ENCODE assay signal across 31 mouse cellular contexts in genomic region chr11:14016637-14017036, GRCm38 (mm10).
"Had no signal": no experiment of that assay in that cellular context is flagged by ENCODE, and none has a peak within 500 bp of the region (broad histone marks: within the 10 kb centered on the region; RNA-seq: fewer than 3 reads in every experiment).

No protein-coding gene starts in this region.

- H3K4me2 ChIP-seq: limb, embryonic 12.5 days; limb, embryonic 13.5 days; limb, embryonic 15.5 days; liver, embryonic 11.5 days; liver, embryonic 12.5 days; liver, embryonic 13.5 days; liver, embryonic 15.5 days; lung, embryonic 14.5 days; lung, embryonic 15.5 days; midbrain, embryonic 11.5 days; midbrain, embryonic 12.5 days; midbrain, embryonic 13.5 days; midbrain, embryonic 15.5 days had no signal

- H3K27me3 ChIP-seq: limb, embryonic 12.5 days; limb, embryonic 13.5 days; limb, embryonic 15.5 days; liver, embryonic 12.5 days; liver, embryonic 13.5 days; liver, embryonic 15.5 days; lung, embryonic 15.5 days; megakaryocyte, embryonic 14.5 days; midbrain, embryonic 12.5 days; midbrain, embryonic 13.5 days; midbrain, embryonic 15.5 days had no signal

- DNase-seq: left cerebral cortex, postnatal 4 days; liver; liver, embryonic 13.5 days; liver, postnatal 0 days; lung, adult 18-20 months; lung, adult 2 months; lung, embryonic 14.5 days; lung, postnatal 10 days; lung, postnatal 14 days; lung, postnatal 36 days; lung, postnatal 4 days; midbrain, embryonic 14.5 days had no signal

- H3K4me3 ChIP-seq: limb, embryonic 10.5 days; limb, embryonic 12.5 days; limb, embryonic 13.5 days; limb, embryonic 15.5 days; liver, embryonic 12.5 days; liver, embryonic 13.5 days; liver, embryonic 15.5 days; lung, embryonic 15.5 days; megakaryocyte, embryonic 14.5 days; midbrain, embryonic 10.5 days; midbrain, embryonic 12.5 days; midbrain, embryonic 13.5 days; midbrain, embryonic 15.5 days; myocyte had no signal

- H3K36me3 ChIP-seq: limb, embryonic 10.5 days; limb, embryonic 12.5 days; limb, embryonic 13.5 days; limb, embryonic 15.5 days; liver, embryonic 12.5 days; liver, embryonic 13.5 days; liver, embryonic 15.5 days; lung, embryonic 15.5 days; midbrain, embryonic 10.5 days; midbrain, embryonic 12.5 days; midbrain, embryonic 13.5 days; midbrain, embryonic 15.5 days had no signal

- H3K9me3 ChIP-seq: limb, embryonic 10.5 days; limb, embryonic 12.5 days; limb, embryonic 13.5 days; limb, embryonic 15.5 days; liver, embryonic 12.5 days; liver, embryonic 13.5 days; liver, embryonic 15.5 days; lung, embryonic 15.5 days; megakaryocyte, embryonic 14.5 days; midbrain, embryonic 10.5 days; midbrain, embryonic 12.5 days; midbrain, embryonic 13.5 days; midbrain, embryonic 15.5 days had no signal

- ATAC-seq: liver, embryonic 12.5 days; liver, postnatal 0 days; lung, postnatal 0 days; midbrain, embryonic 13.5 days; midbrain, embryonic 15.5 days; midbrain, embryonic 16.5 days had no signal

- H3K27ac ChIP-seq: limb, embryonic 10.5 days; limb, embryonic 12.5 days; limb, embryonic 13.5 days; limb, embryonic 15.5 days; liver, embryonic 12.5 days; liver, embryonic 13.5 days; liver, embryonic 14.5 days; liver, embryonic 15.5 days; lung, embryonic 15.5 days; macrophage; midbrain, embryonic 10.5 days; midbrain, embryonic 12.5 days; midbrain, embryonic 13.5 days; midbrain, embryonic 15.5 days had no signal

- H3K9ac ChIP-seq: limb, embryonic 12.5 days; limb, embryonic 13.5 days; limb, embryonic 15.5 days; liver, embryonic 12.5 days; liver, embryonic 13.5 days; liver, embryonic 14.5 days; liver, embryonic 15.5 days; liver, postnatal 0 days; lung, embryonic 14.5 days; lung, embryonic 15.5 days; midbrain, embryonic 12.5 days; midbrain, embryonic 13.5 days; midbrain, embryonic 15.5 days had no signal

- H3K4me1 ChIP-seq: limb, embryonic 10.5 days; limb, embryonic 12.5 days; limb, embryonic 13.5 days; limb, embryonic 15.5 days; liver, embryonic 12.5 days; liver, embryonic 13.5 days; liver, embryonic 15.5 days; lung, embryonic 15.5 days; megakaryocyte, embryonic 14.5 days; midbrain, embryonic 10.5 days; midbrain, embryonic 12.5 days; midbrain, embryonic 13.5 days; midbrain, embryonic 15.5 days had no signal
